Mouse (Mus musculus) frontal cortex, postnatal 10 days (tissue): ENCODE measurements around the gene Smc4.
"Not testable (repeated sequence)": the region's sequence is repeated elsewhere in the genome, so short reads cannot be mapped to it uniquely, and the experiment has no call there.

Experiments
- DNase-seq, 2 experiments: peaks; one replicate each; pipeline ENCODE4 v3.0.0; 2022; ENCODE audit warnings: low spot score in 2 of 2, mixed read lengths in 1 of 2

The Smc4 gene

DNA sequence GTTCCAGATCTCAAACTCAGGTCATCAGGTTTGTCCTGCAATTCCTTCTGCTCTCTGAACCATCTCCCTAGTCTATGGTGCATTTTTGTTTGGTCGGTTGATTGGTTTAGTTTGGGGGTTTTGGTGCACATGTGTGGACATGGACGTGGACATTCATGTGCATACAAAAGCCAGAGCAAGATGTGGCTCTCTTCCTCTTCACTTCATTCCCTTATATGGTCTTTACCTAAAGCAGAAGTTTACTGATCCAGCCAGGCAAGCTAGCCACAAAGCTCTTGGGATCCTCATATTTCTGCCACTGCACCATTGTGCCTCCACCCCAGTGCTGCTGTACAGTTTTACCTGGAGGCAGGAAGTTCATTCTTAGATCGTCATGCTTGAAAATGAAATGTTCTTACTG lies 12.6 kb downstream of the Smc4 start:
- DNase-seq = no peak

GRCm38 (mm10) chr3:69018635-69019034 lies 14.1 kb downstream of the Smc4 start:
- DNase-seq = not testable (repeated sequence)

DNA sequence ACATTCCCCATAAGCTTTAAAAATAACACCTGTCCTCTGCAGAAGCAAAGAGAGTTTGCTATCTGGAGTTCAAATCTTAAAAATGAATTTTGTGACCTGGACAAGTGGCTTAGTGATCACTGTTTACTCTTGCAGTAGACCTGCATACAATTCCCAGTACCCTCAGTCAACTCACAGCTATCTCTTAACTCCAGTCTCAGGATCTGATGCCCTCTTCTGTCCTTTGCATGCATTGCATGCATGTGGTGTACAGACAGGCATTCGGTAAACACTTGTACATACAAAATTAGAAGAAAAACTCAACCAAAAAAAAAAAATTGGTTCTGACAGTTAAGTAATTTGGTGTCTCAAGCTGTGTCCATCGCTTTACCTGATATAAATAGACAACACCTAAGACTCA lies 15.7 kb downstream of the Smc4 start:
- no peak for DNase-seq

GRCm38 (mm10) chr3:69020764-69021163 lies 16.2 kb downstream of the Smc4 start:
- DNase-seq = no peak

- DNase-seq = no peak
These were observed 21.7 kb downstream of the Smc4 start for GRCm38 (mm10) chr3:69026133-69026783.

DNA sequence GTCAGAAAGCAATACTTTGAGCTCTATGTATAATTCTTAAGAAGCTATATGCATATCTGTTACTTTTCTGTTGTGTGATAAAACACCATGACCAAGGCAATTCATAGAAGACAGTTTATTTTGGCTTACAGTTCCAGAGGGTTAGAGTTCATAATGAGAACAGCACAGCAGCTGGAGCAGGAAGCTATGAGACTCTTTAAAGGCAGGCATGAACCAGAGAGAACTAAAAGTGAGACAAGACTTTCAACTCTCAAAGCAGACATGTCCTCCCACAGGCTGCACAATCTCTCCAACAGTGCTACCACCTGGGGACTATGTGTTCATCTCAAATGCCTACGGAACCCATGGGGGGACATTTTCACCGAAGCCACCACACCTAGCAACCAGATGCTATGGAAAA lies 35.6 kb downstream of the Smc4 start:
- DNase-seq = no peak

- no peak for DNase-seq
These were observed 36.8 kb downstream of the Smc4 start for GRCm38 (mm10) chr3:69041298-69041697.

DNA sequence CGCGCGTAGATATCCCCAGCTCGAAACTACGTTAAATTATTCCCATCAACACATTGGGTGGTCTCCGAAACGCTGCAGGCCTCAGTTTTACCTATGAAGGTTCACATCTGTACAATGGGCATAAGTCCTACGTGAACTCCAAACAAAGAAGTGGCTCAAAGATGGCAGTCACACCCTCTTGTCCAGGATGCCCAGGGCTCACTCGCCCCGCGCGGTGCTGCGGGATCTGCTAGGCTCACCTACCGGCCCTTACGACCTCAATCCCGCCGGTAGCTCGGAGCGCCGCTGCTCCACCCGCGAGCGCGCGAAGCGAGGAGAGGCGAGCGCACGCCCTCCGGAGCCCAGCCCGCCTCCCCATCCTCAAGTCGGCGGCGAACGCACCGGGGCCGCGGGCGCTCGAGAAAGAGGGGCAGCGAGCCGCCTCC lies 39.6 kb downstream of the Smc4 start:
- no peak for DNase-seq

DNA sequence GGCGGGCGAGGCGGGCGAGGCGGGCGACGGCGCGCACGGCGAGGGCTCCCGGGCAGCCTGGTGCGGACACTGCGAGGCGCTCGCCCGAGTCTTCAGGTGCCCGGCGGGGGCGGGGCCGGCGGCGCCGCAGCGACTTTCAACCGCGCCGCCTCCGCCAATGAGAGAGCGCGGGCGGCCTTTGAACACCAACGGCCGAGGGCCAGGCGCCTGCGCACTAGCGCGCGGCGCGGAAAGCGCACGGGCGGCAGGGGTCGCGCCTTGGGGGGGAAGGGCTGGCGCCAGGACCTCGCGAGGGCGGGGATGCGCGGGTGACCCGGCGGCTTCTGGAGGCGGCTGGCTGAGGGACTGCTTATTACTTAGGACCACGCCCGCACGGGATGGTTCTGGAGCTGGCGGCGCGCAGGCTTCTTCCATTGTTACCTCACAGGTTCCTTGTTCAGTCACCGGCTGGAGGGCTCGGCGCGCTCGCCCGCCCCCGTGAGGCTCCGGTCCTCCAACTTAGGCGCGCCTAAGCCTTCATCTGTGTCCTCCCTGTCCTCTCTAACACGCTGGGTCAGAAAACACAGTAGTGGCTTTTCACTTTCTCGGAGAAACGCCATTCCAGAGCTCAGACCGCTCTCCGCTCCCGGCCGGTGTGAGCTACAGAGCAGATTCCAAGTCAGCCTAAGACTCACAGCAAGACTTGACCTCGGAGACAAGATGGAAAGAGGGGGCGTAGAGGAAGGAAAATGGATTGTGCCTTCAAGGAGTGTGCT lies 40.3 kb downstream of the Smc4 start, which contains the start of gene Trim59:
TSS of gene Trim59 (minus strand) at position 111 of the 755 bp plus-strand sequence.
- DNase-seq = peak; percentile 78 to 87

- no peak for DNase-seq
These were observed 40.8 kb downstream of the Smc4 start for GRCm38 (mm10) chr3:69045400-69045703.

GRCm38 (mm10) chr3:69045750-69046149 lies 41.2 kb downstream of the Smc4 start:
- no peak for DNase-seq

DNA sequence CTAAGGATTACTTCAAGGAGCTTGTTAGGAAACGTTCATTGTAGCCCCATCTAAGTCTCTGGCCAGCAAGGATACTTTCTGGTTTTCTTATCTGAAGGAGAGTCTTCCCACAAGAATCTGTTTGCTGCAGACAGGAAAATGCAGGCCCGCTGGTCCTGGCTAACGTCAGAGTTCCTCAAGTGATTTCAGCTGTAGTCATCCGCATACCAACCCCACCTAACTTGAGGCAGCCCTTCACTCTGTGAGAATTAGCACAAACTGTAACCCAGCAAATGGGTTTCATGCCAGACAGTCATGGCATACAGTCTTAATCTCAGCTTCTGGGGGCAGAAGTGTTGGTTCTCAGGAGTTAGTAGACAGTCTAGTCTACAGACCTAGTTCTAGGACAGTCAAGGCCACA lies 42.0 kb downstream of the Smc4 start:
- no peak for DNase-seq

- no peak for DNase-seq
These were observed 43.1 kb downstream of the Smc4 start for GRCm38 (mm10) chr3:69047684-69048083.

DNA sequence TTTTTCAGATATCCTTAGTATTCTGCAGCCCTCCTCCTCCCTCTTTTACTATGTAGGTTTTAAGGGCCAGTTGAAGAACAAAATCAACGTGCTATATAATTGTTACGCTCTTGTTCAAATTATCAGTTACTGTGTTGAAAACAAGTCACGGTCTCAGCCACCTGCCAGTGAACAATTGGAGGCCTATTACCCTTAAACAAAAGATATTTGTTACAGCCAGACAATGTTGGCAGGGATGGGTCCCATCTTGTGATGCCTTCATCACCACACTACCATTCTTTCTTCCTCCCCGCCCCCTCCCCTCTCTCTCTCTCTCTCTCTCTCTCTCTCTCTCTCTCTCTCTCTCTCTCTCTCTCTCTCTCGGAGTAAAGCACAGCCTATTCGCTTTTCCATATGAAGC lies 44.5 kb downstream of the Smc4 start:
- no peak for DNase-seq

DNA sequence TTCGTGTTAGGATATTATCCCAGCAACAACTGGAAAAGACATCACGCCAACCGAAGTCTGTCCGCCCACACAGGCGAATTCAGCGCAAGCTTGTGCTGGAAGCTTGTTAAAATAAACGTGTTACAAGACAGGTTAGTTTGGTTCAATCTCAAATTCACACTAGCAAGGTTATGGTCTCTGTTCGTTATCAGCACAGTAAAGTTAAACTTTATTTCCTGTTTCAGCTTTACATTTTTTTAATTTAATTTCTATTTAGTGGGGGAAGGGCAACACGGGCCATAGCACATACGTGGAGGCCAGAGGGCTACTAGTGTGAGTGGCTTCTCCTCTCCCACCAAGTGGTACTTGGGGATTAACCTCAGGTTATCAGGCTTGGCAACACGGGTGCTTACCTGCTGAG lies 47.4 kb downstream of the Smc4 start:
- no peak for DNase-seq

DNA sequence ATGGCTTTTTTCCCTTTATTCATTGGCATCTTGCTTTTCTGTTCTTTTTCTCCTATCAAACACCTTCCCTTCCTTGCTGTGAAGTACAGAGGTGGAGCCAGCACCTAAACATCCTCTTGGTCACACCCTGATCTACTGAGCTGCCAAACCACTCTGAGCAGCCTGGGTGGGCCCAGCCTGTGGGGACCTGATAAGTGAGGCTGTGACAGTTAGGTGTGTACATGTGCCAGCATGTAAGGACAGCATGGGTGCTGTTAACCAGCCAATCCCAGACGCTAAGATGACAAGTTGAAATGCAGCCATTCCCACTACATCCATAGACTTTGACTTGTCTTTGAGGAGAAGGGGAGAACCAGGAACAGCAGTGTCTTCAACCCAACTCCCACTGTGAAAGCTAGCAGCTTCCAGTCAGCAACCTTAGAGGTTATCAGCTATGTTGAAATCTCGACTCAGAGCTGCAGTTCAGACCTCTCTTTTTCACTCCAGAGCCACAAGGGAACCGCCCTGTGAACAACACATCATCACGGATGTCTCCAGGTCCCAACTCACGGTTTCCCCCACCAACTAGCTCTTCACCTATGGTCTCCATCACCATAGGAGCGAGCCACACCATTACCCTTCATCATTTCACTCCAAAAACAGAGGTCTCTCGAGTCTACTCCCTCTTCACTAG lies 50.4 kb downstream of the Smc4 start:
- DNase-seq = no peak

- DNase-seq = no peak
These were observed 51.3 kb downstream of the Smc4 start for GRCm38 (mm10) chr3:69055871-69056270.

GRCm38 (mm10) chr3:69060672-69061071 lies 56.1 kb downstream of the Smc4 start:
- DNase-seq = no peak

DNA sequence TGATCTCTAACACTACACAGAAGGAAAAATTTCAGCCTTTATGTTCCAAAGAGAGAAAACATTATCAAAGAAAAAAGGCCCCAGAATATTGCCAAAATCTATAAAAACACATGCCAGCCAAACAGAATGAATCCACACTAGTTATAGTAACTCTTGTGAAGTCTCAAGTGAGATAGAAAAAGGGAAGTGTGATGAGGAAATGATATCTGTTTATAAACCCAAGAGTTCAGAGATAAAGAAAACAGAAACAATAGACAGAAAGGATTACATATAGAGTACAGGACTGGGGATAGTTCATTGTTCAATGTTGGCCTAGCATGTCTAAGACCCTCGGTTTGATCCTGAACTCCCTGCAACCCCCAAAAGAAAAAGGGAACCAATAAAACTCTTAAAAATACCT lies 58.2 kb downstream of the Smc4 start:
- no peak for DNase-seq

DNA sequence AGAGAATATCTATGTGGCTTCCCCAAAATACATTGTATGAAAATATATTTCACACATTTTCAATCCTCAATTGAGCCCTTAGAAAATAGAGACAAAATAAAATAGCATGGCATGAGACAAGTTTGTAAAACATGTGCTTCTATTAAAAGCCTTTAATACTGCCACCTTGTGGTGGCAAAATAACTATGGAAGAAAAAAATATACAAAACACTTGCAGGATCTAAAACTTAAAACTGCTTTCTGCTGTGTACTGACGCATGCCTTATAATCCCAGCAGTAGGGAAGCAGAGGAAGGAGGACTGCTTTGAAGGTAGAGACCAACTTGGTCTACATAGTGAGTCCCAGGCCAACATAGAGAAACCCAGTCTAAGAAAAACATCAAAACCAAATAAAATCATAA lies 59.5 kb downstream of the Smc4 start:
- DNase-seq = no peak
